Mouse (Mus musculus) gonadal fat pad, adult 2 months (tissue): ENCODE data around the gene Sec61a1. TPM values are rescaled to one million over a fixed set of nuclear protein-coding genes. Genes with fewer than 3 reads are reported as not detected.

Experiments used
- DNase-seq: peaks from one replicate; pipeline ENCODE4 v3.0.0-alpha.2; 2012; ENCODE audit warnings: low read depth
- polyA plus RNA-seq: library from polyadenylated mRNA; depleted of rRNA; stranded (reverse); fragments of >200 nt; gene quantifications from 2 replicates; pipeline ENCODE4 v1.2.3, GENCODE M21; 2012

Gene Sec61a1
- polyA plus RNA-seq, 1 experiment = 344 TPM

DNA sequence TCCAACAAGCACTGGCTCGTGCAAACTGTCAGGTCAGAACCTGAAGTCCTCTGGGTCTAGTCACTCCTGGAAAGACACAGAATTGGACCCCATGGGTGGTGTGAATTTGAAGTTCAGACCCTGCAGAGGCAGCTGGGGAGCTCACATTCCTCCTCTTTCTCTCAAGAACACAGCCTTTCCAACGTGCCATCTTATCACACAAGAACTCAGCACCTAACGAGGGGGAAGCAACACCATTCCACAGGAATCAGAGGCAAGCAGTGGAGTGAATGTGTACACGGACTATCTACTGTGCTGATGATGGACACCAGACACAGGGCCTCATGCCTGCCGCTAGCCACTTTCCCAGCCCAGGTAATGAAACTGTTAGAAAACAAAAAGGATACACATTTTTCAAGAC lies 2.0 kb downstream of the Sec61a1 start:
- DNase-seq = no peak

DNA sequence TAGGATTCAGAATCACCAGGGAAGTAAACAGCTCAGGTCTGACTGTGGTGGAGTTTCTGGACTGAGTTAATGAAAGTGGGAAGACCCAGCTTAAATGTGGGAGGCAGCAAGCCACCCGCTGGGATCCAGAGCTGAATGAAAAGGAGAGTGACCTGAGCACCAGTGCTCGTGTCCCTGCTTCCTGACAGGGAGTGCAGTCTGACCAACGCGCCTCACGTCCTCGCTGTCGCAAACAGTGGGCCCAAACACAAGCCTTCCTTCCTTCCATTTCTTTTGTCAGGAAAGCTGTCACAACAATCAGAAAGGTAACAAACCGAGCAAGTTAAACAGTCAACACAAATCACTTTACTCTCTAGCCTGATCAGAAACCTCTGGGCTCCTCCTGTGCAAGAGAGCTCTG lies 2.7 kb downstream of the Sec61a1 start:
- DNase-seq = no peak

DNA sequence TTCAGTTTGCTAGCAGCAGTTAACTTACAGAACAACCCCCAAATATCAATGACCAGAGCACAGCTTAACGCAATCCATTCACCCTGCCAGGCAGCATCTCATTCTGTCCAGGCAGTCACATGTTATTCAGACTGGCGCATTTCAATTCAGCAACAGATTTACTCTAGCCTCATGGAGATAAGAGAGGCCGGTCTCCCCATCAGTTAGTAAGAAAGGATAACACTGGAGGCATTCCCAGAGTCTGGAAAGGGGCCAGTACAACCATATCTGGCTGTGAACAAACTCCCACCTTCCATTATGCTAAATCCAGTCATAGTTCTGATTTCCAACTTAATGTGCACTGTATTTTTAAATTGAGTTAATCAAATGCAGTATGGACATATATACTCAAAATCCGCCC lies 4.2 kb downstream of the Sec61a1 start:
- DNase-seq = no peak

DNA sequence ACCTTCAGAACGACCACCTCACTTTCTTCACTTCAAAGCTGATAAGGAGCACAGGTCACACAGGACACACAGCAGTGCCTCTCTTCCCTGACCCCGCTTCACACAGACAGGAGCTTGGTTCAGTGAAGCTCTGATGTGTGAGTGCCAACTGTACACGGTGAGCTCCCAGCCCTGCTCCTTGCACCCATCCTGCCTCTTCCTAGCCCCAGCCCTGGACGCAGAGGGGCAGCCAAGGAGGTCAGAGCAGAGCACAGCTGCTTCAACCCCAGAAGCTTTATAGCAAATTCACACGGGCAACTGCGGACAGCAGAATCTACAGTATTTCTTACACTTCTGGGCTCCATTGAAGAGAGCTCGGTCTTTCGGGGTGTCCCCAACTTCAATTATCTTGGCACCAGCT lies 4.7 kb downstream of the Sec61a1 start:
- DNase-seq = no peak

DNA sequence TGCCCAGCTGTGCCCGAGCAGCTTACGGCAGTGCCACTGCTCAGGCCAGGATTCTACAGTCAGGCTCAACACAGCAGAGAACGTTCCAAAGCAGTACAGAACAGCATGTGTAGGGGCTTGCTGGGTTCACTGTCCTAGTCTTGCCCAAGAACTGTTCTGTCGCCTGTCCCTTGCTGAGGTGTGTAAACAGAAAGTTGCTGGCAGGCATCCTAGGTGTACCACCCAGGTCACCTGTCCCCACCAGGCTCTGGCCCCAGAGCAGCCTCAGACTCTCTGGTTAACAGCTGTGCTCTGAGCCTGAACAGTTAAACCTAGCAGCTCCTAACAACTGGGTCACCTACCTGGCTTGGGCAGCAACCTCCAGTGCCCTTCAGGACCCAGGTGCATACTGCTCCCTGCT lies 15.7 kb downstream of the Sec61a1 start:
- DNase-seq = no peak

DNA sequence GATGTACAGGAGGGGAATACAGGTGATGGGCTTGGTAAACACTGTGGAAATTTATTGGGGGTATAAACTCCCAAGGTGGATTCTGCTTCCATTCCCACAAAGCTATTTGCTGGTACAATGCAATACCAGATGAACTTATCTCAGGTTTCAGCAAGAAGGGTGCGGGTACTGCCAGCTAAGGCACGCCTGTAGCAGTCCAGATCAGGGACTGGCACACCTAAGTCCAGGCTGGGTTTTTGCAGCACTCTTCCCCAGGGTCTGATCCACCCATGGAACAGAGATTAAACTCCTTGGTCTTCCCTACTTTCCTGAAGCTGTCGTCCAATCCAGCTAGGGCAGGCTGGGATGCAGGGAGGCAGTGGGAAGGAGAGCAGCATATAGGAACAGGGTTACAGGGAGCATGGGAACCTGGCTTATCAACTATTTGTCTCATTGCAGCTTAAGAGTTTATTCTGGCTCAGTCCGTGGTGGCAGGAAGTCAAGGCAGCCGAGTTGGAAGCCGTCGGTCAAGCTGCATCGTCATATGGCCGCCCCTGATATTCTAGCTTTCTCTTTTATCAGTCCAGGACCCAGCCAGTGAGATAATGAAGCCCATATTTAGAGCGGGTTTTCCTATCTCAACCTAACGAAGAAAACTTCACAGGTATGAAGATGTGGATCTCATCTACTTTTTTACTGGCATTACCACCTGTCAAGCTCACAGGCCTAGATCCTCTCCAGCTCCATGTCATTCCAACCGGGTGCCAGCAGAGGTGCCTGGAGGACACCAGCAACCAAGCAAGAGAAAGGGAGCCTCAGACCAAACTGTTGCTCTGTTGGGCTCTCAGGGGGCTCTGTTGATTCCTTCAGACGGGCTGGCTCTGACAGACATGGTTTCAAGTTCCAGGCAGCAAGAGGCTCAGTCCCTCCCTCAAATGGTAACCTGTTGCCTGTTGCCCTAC lies 16.4 kb downstream of the Sec61a1 start:
- DNase-seq = no peak

DNA sequence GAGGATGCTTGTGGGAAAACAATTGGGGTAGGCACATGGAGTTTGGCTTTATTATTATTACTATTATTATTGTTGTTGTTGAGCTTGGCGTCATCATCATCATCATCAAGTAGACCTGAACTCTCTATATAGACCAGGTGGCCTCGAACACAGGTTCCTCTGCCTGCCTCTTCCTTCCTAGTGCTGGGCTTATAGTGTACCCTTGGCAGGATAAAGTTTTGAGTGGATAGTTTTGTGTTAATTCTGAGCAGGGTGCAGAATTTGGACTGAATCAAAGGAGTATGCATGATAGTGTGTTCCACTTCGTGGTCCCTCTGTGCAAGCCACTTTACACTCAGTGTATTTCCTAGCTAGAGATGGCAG lies 18.3 kb downstream of the Sec61a1 start:
- no peak for DNase-seq

DNA sequence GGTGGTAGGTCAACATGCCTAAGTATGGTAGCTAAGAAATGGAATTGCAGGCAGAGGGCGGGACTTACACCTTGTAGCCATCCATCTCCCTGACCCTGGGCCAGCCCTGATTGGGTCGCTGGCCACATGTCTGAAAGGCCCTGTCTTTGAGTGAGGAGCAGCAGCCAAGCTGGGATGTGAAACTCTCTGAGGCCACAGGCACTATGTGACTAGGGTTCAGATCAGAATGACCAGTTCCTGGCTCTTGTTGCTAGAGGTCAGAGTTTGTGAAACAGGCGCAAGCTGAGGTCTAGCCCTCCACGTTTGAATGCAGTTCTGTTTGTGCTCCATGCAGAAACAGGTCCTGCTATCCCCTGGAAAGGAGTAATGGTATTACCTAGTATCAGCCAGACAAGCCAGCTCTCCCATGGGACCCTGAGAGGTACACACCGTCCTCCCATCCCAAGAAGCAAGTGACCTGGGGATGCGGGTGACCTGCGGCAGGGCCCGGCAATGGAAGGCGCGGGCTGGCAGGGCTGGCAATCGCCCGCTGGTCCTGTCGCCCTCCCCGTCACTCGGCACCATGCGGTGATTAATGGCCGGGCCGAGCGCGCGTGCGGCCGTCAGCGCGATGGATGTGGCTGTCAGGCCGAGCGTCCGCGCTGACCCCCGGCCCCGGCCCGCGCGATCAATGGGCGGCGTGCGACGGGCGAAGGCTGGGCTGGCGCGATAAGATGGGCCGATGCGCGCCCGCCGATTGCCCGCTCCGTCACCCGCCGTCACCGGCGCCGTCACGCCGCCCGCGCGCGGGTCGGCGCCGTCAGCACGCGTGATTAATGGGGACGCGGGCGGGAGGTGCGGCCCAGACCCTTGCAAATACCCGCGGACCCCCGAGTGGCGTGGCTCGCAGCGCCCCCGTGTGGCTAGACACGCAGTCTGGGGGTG lies 19.0 kb downstream of the Sec61a1 start:
- no peak for DNase-seq

DNA sequence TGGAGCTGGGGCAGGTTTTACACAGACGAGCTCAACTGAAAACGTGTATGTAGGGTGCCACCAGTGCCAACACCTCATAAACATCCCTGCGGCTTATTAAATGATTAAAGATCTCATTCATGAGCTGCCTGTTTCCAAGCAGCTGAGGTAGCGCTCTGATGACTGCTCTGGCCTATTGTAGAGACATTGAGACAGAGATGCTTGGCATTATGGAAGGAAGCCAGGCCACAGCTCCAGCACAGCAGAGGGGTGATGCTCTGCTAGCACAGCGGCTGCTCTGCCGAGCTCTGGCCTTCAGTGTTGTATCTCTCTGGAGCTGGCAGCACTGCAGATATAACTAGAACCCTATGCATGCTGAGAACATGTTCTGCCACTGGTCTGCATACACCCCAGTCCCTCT lies 25.0 kb downstream of the Sec61a1 start:
- DNase-seq = no peak

DNA sequence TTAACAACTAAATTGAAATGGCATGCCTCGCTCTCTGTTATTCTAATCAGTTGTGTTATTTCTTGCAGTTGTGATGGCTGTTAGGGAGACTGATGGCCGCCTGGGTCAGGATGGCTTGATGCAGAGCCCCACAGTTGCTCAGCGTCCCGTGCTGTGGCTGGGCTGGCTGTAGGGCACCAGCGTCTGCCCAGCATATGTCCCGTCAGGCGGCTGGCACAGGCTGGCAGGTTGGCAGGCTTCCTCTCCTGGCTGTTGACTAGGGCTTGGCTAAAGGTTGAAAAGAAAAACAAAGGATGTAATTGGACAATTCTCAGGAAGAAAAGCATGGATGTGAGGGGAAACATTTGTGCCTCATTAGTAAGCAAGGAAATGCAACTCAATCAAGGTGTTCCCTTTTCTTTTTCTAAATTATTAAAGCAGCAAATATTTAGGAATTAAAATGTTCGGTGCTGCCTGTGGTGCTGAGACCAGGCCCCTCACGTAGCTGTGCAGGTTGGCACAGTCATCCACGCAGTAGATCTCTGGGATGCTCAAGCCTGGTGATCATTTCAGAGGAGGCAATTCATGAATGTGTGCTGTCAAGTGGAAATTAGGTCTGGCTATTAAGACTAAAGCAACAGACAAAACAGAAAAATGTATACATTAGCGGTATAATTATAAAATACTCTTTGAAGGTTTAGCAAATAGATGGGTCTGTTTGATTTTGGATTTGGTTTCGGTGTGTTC lies 27.9 kb downstream of the Sec61a1 start:
- no peak for DNase-seq

DNA sequence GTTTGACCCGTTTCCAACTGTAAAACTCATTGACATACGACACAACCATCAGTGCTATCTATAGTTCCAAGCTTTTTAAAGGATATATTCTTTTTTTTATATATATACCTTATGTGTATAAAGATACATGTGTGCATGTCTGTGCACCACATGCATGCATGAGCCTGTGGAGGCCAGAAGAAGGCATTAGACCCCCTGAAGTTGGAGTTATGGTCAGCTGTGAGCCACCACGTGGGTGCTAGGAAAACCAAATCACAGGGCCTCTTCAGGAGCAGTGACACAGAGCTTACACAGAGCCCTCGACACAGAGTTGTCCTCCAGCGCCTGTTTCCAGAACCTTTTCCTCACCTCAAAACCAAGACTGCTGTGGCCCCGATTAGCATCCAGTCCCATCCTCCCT lies 28.9 kb downstream of the Sec61a1 start:
- no peak for DNase-seq

DNA sequence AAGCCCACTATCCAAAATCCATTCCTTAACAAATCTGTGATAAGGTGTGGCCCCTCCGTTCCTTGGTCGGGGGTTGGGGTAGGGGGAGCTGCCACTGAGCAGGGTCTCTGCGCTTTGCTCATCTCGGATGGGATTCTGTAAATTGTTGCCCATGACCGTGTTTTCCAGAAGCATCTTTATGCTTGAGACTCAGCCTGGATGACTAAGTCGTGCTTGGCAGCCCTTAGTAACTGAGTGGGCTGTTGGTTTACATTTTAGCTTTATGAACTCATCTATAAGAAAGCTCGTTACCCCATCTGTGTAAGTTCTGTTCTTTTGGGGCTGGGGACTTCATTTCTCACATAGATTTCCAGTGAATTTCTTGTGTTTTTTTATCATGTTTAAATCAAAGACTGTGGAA lies 29.7 kb downstream of the Sec61a1 start:
- no peak for DNase-seq

DNA sequence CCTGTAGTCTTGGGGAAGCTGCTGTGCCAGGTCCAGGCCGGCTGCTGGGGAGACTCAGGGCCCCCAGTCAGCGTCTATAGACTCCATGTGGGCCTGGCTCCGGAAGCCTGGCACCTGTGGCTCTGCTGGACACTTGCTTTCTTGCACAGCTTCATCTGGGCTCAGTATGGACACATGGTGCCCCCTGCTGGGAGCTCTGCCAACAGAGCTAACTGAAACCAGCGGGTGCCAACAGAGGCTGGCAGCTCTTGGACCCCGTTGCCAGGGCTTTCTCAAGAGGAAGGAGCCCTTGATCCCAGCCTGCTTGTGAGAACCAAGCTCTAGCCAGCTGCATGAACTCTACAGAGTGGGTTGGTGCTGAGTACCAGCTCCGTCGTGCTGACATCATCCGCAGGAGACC lies 31.8 kb downstream of the Sec61a1 start:
- DNase-seq = no peak

DNA sequence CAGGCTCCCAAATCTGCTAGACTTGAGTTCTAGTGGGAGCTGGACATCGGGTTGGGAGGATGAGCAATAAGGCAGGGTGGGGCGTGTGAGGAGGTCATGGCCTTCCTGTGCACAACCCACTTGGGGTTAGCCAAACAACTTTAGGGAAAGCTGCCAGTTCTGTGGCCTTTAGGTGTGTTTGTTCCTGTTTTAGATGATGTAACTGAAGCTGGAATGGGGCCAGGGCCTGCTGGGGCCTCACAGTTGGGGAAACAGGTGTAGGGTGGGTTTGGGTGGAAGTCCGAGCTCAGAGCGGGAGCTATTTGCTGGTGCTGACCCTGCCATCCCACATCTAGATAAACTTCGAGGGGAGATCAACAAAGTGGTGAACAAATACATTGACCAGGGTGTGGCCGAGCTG lies 33.3 kb downstream of the Sec61a1 start:
- DNase-seq = no peak

DNA sequence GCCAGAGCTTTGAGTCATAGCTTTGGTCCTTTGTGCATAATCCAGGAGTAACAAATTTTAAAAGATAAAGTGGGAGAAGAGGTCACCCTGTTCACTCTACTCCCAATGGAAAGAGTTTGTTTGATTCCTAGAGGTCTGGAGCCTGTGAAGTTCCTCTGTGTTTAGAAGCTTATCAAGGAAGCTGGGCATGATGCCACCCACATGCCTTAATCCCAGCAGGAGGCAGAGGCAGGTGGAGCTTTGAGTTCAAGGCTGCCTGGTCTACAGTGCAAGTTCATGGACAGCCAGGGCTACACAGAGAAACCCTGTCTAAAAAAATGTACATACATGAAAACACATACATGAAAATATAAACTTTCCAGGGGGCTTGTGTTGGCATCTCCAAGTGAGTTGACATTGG lies 34.8 kb downstream of the Sec61a1 start:
- DNase-seq = no peak

DNA sequence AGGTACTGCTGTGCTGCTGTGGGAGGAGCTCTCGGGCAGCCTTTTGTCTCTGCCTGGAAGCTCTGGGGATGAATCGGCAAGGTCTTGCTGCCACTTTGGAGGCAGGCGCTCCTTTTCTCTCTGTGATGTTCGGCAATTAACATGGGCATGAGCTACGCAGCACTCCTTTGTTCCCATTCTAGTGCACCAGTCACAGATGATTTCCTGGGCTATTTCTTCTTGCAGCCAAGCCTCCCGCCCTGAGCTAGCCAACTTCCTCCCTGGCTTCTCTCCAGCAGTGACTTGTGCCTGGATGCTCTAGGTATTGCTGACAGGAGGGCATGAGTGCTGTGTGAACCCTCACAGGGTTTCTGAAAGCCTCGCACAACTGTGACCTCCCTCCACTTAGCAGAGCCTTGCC lies 35.6 kb downstream of the Sec61a1 start:
- no peak for DNase-seq

DNA sequence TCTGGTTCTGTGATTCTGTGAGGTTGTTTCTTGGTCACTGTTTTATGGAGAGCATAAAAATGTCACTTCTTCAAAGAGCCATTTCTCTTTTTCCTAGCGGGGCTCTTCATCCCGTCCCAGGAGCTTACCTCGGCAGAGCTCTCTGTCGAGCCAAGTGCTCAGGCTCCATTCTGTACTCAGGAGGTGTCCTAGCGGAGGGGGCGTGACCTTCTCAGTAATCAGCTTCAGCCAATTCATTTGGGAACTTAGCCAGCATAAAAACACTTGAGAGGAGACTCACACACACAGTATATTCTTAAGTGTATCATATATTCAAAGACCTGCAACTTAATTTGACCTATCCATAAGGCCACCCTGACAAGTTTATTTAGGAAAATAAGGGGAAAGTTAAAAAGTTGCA lies 38.3 kb downstream of the Sec61a1 start:
- no peak for DNase-seq

DNA sequence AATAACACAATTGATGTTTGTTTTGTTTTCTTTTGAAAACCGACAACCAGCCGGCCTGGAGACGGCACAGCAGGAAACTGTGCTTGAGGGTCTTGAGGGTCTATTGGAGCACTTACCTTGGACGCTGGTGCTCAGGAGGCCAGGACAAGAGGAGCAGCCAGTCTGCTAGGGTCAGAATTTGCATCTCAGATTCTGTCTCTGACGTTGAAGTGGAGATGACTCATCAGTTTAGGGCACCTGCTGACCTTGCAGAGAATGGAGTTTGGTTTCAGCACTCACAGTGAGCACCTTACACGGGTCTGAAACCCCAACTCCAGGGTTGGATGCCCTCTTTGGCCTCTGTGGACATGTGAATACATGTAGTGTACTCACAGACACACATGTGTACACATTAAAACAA lies 48.8 kb downstream of the Sec61a1 start:
- DNase-seq = no peak

DNA sequence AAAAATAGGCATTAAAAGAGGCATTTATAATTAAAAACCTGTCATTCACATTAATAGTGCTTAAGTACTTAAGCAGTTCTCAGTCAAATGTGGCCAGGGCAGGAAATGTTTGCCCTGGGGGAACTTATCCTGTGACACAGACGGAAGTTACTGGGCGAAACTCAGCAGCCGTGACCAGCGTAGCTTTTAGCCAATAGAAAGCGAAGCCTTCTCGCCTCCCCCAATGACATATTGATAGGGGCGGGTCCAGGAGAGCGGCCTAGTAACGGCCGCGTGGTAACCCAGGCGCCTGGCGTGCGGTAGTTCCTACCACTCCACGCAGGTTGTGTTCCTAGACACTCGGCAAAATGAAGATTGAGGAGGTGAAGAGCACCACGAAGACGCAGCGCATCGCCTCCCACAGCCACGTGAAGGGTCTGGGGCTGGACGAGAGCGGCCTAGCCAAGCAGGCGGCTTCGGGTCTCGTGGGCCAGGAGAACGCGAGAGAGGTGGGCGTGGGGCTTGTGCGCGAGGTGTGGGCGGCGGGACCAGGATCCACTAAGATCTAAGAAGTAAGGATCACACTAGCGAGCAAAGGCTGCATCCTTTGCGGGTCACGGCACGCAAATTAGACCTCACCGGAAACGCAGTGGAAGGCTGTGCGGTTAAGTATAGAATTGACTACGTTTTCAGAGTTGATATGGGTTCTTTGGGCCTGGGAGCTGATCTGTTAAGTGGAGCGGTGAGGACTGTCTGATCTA lies 53.4 kb downstream of the Sec61a1 start, which contains the start of gene Ruvbl1:
Gene Ruvbl1, plus strand, starts transcription at position 229 of the 740 bp plus-strand sequence.
- peak; percentile 81 for DNase-seq

DNA sequence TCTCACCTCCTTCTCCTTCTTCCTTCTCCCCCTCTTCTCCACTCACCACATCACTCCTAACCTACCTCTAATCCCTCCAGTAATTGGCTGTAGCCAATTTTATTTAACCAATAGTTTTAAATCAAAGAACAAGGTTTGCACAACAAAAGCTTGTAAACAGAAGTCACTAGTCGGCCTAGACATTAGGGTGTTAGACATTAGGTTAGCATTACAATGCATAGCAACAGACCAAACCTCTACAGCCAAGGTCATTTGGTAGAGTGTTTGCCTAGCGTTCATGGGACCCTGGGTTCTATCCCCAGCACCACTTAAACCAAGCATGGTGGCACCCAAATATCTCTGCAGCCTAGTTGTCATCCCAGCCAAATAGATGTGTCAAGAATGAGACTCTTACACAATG lies 64.2 kb downstream of the Sec61a1 start:
- DNase-seq = no peak
